Mouse (Mus musculus): Measurements from ENCODE around the gene Dysf.

Dysf gene

GRCm38 (mm10) chr6:84232063-84232760 is 223.8 kb downstream of the Dysf start:
- DNase-seq (ENCODE audit: low read depth, low spot score) = no peak

DNA sequence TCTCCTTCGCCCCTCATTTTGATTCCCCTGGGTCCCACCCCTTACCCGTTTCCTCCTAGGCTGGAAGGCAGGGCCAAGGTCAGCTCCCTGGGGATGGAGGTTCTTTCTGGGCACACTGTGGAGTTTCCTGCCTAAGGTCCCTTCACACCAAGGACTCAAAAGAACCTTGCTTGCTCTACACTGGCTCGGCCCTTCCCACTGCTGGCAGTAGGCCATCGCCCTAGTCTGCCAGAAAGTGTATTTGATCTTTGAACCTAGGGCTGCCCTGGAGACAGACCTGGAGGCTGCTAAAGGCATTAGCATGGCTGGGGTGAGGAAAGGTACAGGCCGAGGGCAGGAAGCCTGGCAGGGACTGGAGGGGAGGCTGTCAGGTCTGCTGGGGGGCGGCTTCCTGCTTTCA is 225.4 kb downstream of the Dysf start:
- no peak for DNase-seq (ENCODE audit: low read depth, low spot score)

DNA sequence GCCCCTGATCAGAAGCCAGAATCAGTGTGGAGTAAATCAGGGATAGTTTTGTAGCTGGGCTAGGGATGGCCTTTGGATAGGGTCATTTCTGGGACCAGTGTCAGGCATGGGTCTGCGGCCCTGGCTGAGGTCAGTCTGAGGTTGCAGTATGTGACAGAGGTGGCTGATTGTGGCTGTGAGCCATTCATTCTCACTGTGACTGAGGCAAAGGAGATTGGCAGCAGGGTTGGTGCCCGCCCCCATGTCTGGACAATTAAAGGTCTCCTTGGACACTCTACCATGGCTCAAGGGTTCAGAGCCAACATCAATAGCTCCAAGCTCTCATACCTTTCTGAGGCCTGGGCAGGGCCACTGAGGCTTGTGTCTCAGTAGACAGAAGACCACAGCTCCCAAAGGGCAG is 227.0 kb downstream of the Dysf start:
- DNase-seq (ENCODE audit: low read depth, low spot score) = no peak

GRCm38 (mm10) chr6:84243385-84243784 is 235.0 kb downstream of the Dysf start:
- DNase-seq (ENCODE audit: low read depth, low spot score) = peak; percentile 82

GRCm38 (mm10) chr6:84246101-84246760 is 237.8 kb downstream of the Dysf start:
- peak; percentile 70 for DNase-seq (ENCODE audit: low read depth, low spot score)

- peak; percentile 85 for DNase-seq (ENCODE audit: low read depth, low spot score)
Observed at GRCm38 (mm10) chr6:84246979-84247378, 238.6 kb downstream of the Dysf start.
